Mouse (Mus musculus): Measurements from ENCODE around the gene Kif6.

DNA sequence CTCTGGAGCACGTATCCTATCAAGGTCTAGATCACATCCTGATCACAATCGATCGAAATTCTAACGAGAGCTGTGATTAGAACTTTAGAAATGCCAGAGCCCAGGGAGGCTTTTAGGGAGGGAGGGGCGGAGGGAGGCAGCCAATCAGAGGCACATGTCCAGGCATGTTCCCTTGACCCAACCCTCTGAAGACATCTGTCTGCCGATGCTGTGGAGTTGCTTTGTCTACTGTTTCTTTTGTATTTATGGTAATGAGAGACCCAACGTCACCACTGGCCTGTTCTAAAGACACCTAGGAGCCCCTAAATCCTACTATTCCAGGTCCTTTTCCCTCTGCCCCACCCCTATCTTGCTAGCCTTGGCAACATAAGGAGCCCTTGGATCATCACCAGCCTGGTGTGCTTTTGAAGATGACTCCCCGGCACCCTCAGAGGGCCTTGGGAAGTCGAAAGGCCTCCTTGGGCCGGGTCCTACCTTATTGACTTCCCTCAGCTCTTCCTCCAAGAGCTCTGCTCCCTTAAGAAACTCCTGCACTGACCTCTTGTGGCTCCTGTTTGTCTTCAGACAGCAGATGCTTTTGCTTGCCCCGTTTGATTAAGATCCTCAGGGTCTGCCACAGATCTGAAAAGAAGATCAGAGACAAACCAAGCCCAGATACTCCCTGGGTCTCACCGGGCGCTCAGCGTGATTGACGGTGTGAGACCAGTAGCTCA is 261.2 kb downstream of the Kif6 start:
- no peak for TF ChIP-seq CTCF (IDR thresholded peaks at IDR 0.05; ENCODE audit: low read depth)
- TF ChIP-seq EP300 (IDR thresholded peaks at IDR 0.05; ENCODE audit: low read depth), result no peak
